8 mouse cellular contexts compared by ENCODE assay signal in the genomic region with DNA sequence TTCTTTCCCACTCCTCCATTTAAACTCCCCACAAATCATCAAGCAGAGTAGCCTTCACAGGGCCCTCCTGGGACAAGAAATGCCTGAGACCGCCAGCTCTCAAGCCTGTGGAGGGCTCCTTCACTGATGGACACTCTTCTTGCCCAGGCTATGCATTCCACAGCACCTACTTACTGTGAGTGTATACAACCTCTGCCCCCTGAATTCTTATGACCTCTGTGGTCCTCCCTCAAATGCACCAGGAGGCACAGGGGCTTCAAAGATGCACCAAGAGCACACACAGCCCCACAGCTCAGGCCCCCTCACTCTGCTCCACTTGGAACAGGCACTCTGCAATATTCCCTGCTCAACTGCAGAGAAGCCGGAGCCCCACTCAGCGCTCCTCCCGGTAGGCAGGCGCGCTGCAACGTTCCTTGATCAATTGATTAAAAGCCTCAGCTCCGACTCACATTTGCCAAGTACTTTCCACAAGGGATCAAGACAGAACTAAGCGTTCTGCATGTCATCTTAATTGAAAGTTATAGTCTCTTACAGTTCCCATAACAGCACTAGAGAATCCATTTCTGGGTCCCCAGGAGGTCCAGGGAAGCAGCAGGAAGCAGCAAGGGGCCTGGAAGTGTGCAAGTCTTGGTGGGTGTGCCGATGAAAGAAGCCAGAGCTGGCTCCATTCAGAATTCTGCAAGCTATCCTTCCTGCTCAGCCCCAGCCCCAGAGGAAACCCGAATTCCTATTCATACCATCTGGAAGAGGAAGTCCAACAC. TPM values are rescaled to one million over a fixed set of nuclear protein-coding genes. Genes with fewer than 3 reads are reported as not detected.
DNase-seq lines count a peak whose midpoint lies in the region; ATAC-seq and TF ChIP-seq lines count a peak whose summit lies in the region.

No protein-coding gene starts in this region.

- ATAC-seq in lung, embryonic 14.5 days (ENCODE audit: insufficient read depth) = peak; percentile 57; the same call in 1 of the 2 replicates
- peak; percentile 62 for ATAC-seq in forebrain, embryonic 15.5 days (replicated peaks)
- peak; percentile 64; the same call in 1 of the 2 replicates for ATAC-seq in limb, embryonic 14.5 days (ENCODE audit: low FRiP score, low read depth)
- ATAC-seq in stomach, embryonic 15.5 days (ENCODE audit: insufficient read depth, low FRiP score, low read depth) = no peak

- DNase-seq in lung, embryonic 14.5 days = peak; percentile 54
- DNase-seq in lung, adult 2 months = no peak
- peak; percentile 61 for DNase-seq in limb, embryonic 14.5 days (ENCODE audit: low spot score)
- DNase-seq in cerebellum, postnatal 4 days (ENCODE audit: low spot score in 2 of 2) = no peak
- no peak for DNase-seq in adipocyte (ENCODE audit: low spot score)
- DNase-seq in thymus, postnatal 4 days = no peak

- no peaks in the 10 kb centered on the region for H3K9me3 ChIP-seq in lung, embryonic 14.5 days (ENCODE audit: low read depth, low read length)
- no peaks in the 10 kb centered on the region for H3K9me3 ChIP-seq in forebrain, embryonic 15.5 days
- H3K9me3 ChIP-seq in limb, embryonic 14.5 days (ENCODE audit: control insufficient read depth, low read length) = no peaks in the 10 kb centered on the region
- H3K9me3 ChIP-seq in stomach, embryonic 15.5 days = no peaks in the 10 kb centered on the region

- H3K4me3 ChIP-seq in lung, embryonic 14.5 days (ENCODE audit: low read depth, low read length) = no peak overlapping the region
- no peak overlapping the region for H3K4me3 ChIP-seq in lung, adult 2 months (replicated peaks; ENCODE audit: extremely low read depth, low read depth, low read length)
- no peak overlapping the region for H3K4me3 ChIP-seq in forebrain, embryonic 15.5 days
- no peak overlapping the region for H3K4me3 ChIP-seq in limb, embryonic 14.5 days (replicated peaks; ENCODE audit: low read length)
- no peak overlapping the region for H3K4me3 ChIP-seq in stomach, embryonic 15.5 days (replicated peaks)

- no peaks in the 10 kb centered on the region for H3K27me3 ChIP-seq in lung, embryonic 14.5 days (ENCODE audit: insufficient read depth, low read length)
- peaks cover 40% of the 10 kb centered on the region for H3K27me3 ChIP-seq in forebrain, embryonic 15.5 days
- H3K27me3 ChIP-seq in limb, embryonic 14.5 days (ENCODE audit: control insufficient read depth, insufficient read depth, low read length) = no peaks in the 10 kb centered on the region
- no peaks in the 10 kb centered on the region for H3K27me3 ChIP-seq in stomach, embryonic 15.5 days (replicated peaks)

- peaks cover 78% of the 10 kb centered on the region for H3K4me1 ChIP-seq in lung, embryonic 14.5 days (ENCODE audit: insufficient read depth)
- peaks cover 18% of the 10 kb centered on the region for H3K4me1 ChIP-seq in lung, adult 2 months (ENCODE audit: control insufficient read depth, insufficient read depth, low read length)
- H3K4me1 ChIP-seq in forebrain, embryonic 15.5 days = peaks cover 18% of the 10 kb centered on the region
- H3K4me1 ChIP-seq in limb, embryonic 14.5 days (ENCODE audit: control insufficient read depth, insufficient read depth, low read length) = peaks cover 64% of the 10 kb centered on the region
- peaks cover 52% of the 10 kb centered on the region for H3K4me1 ChIP-seq in stomach, embryonic 15.5 days

- peak overlapping the region; percentile 89 for H3K27ac ChIP-seq in lung, embryonic 14.5 days (ENCODE audit: low read depth)
- H3K27ac ChIP-seq in forebrain, embryonic 15.5 days (replicated peaks) = peak overlapping the region; percentile 19; the same call in 1 of the 2 replicates
- no peak overlapping the region; the same call in 1 of the 2 replicates for H3K27ac ChIP-seq in limb, embryonic 14.5 days (replicated peaks; ENCODE audit: low read depth, low read length)
- H3K27ac ChIP-seq in stomach, embryonic 15.5 days = peak overlapping the region; percentile 70

- no peak for TF ChIP-seq POLR2A in lung, adult 2 months (IDR thresholded peaks at IDR 0.05; ENCODE audit: borderline replicate concordance, extremely low read depth, low read depth, low read length)
- no peak for TF ChIP-seq POLR2A in limb, embryonic 14.5 days (IDR thresholded peaks at IDR 0.05; ENCODE audit: borderline replicate concordance, extremely low read depth, insufficient read depth, insufficient read length)

- peaks cover 8% of the 10 kb centered on the region; the same call in 1 of the 2 replicates for H3K36me3 ChIP-seq in lung, embryonic 14.5 days (ENCODE audit: insufficient read depth)
- no peaks in the 10 kb centered on the region for H3K36me3 ChIP-seq in forebrain, embryonic 15.5 days
- H3K36me3 ChIP-seq in limb, embryonic 14.5 days (ENCODE audit: control insufficient read depth, insufficient read depth, low read length) = peaks cover 13% of the 10 kb centered on the region
- no peaks in the 10 kb centered on the region for H3K36me3 ChIP-seq in stomach, embryonic 15.5 days

- 10% methylated on average over 11 of the region's 11 CpGs for WGBS in lung, embryonic 14.5 days
- 37% methylated on average over 11 of the region's 11 CpGs for WGBS in lung, adult 2 months
- 6% methylated on average over 11 of the region's 11 CpGs for WGBS in forebrain, embryonic 15.5 days
- 9% methylated on average over 11 of the region's 11 CpGs for WGBS in limb, embryonic 14.5 days
- WGBS in stomach, embryonic 15.5 days = 18% methylated on average over 11 of the region's 11 CpGs

- peak overlapping the region; percentile 47 for H3K4me2 ChIP-seq in lung, embryonic 14.5 days
- H3K4me2 ChIP-seq in forebrain, embryonic 15.5 days (replicated peaks) = no peak overlapping the region
- peak overlapping the region; percentile 10; the same call in 1 of the 2 replicates for H3K4me2 ChIP-seq in limb, embryonic 14.5 days (replicated peaks; ENCODE audit: low read depth, low read length, severe bottlenecking)
- H3K4me2 ChIP-seq in stomach, embryonic 15.5 days = peak overlapping the region; percentile 36

- TF ChIP-seq CTCF in lung, embryonic 14.5 days (IDR thresholded peaks at IDR 0.05; ENCODE audit: low read depth) = no peak
- TF ChIP-seq CTCF in lung, adult 2 months (IDR thresholded peaks at IDR 0.05; ENCODE audit: insufficient read depth, low read length) = no peak

- peak overlapping the region; percentile 23; the same call in 1 of the 2 replicates for H3K9ac ChIP-seq in lung, embryonic 14.5 days
- no peak overlapping the region for H3K9ac ChIP-seq in forebrain, embryonic 15.5 days (replicated peaks)
- no peak overlapping the region for H3K9ac ChIP-seq in limb, embryonic 14.5 days (ENCODE audit: low read depth, low read length, severe bottlenecking)
- no peak overlapping the region for H3K9ac ChIP-seq in stomach, embryonic 15.5 days

RNA-seq across cellular contexts. Expression of a gene that starts 10.0 kb away (rescaled TPM):
- polyA plus RNA-seq in lung, embryonic 14.5 days (2014; fragmentation: Nextera tagmentation; extraction: Ambion mirVana) = 22.9 and 28.4 TPM in 2 replicates
- polyA plus RNA-seq in lung, adult 2 months (2012; rRNA removed) = 26.9 and 31.5 TPM in 2 replicates
- polyA plus RNA-seq in forebrain, embryonic 15.5 days (2015; fragmentation: Nextera tagmentation; extraction: Ambion mirVana) = 4.0 and 5.1 TPM in 2 replicates
- 22.7 and 28.2 TPM in 2 replicates for polyA plus RNA-seq in limb, embryonic 14.5 days (2012; rRNA removed)
- 23.0 and 24.7 TPM in 2 replicates for polyA plus RNA-seq in limb, embryonic 14.5 days (2014; fragmentation: Nextera tagmentation; extraction: Ambion mirVana)
- 22.7 and 27.0 TPM in 2 replicates for polyA plus RNA-seq in stomach, embryonic 15.5 days (2015; fragmentation: Nextera tagmentation; extraction: Ambion mirVana)

Comparison
In these comparisons a context has a peak if more than half of its experiments do, and no peak if none do; other contexts are left out.
1. DNase-seq: peak in lung, embryonic 14.5 days (single experiment) and limb, embryonic 14.5 days (single experiment); none in lung, adult 2 months (single experiment), cerebellum, postnatal 4 days (0 of 2), adipocyte (single experiment) and thymus, postnatal 4 days (single experiment).